Comparison of ENCODE assay signal across 7 mouse cellular contexts in the genomic region with DNA sequence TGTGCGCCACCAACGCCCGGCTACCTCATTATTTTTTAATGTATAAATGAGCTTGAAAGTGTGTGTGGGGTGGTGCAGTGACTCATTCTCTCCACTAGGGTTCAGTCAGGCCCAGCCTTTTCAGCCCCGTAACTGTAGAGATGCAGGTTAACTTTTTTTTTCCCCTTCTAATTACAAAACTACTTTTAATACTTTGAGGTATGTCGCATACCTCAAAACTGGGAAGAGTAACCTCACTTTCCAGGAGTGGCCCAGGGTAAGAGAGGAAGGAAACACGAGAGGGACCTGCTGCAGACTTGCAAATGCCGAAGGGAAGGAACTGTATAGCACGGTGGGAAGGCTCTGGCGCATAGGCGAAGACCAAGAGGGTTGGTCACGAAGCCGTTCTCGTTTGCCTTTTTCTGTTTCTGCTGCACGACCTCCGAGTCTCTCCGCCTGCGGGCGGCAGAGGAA. TPM values are rescaled to one million over a fixed set of nuclear protein-coding genes. Genes with fewer than 3 reads are reported as not detected.
A peak's percentile ranks its signal among the peaks of the same experiment; 100 is the strongest.
DNase-seq lines count a peak whose midpoint lies in the region; ATAC-seq and TF ChIP-seq lines count a peak whose summit lies in the region.

No protein-coding gene starts in this region.

- peaks cover 5% of the 10 kb centered on the region; the same call in 1 of the 2 replicates for H3K4me1 ChIP-seq in forebrain, postnatal 0 days (ENCODE audit: insufficient read depth)
- peaks cover 13% of the 10 kb centered on the region for H3K4me1 ChIP-seq in hindbrain, embryonic 16.5 days (ENCODE audit: control insufficient read depth, insufficient read depth, low read depth, low read length)

- DNase-seq in T-cell, adult 2 months (ENCODE audit: low spot score): peak; percentile 78
- peak; percentile 78 for DNase-seq in cerebellum, adult 8-10 months
- peak; percentile 58 for DNase-seq in forebrain, postnatal 0 days
- DNase-seq in left cerebral cortex, postnatal 14 days (ENCODE audit: low spot score in 2 of 2): peak; percentile 70 to 76
- peak; percentile 66 to 67 for DNase-seq in right cerebral cortex, postnatal 10 days (ENCODE audit: low spot score in 2 of 2)

- peak overlapping the region; percentile 12 for H3K4me3 ChIP-seq in forebrain, postnatal 0 days (ENCODE audit: low read depth, low read length)
- peak overlapping the region; percentile 29 for H3K4me3 ChIP-seq in hindbrain, embryonic 16.5 days (ENCODE audit: low read length)

- H3K27ac ChIP-seq in forebrain, postnatal 0 days (ENCODE audit: low read depth, low read length): no peak overlapping the region
- no peak overlapping the region for H3K27ac ChIP-seq in hindbrain, embryonic 16.5 days (ENCODE audit: low read depth, low read length)

- WGBS in forebrain, postnatal 0 days: under 1% methylated on average over 18 of the region's 18 CpGs
- 1% methylated on average over 18 of the region's 18 CpGs for WGBS in hindbrain, embryonic 16.5 days

- ATAC-seq in forebrain, postnatal 0 days: 0 out of 2 replicates have a peak, but pooled peaks have one; percentile 30
- ATAC-seq in hindbrain, embryonic 16.5 days: peak; percentile 31; the same call in 1 of the 2 replicates
- peak; percentile 67 for ATAC-seq in megakaryocyte progenitor cell, adult 5-6 weeks (replicated peaks; ENCODE audit: poor library complexity)

- peak; percentile 72 for TF ChIP-seq CTCF in forebrain, postnatal 0 days (IDR thresholded peaks at IDR 0.05; ENCODE audit: low read depth)

- peak overlapping the region; percentile 44 for H3K4me2 ChIP-seq in forebrain, postnatal 0 days (ENCODE audit: low read depth)
- H3K4me2 ChIP-seq in hindbrain, embryonic 16.5 days (ENCODE audit: low read length): peak overlapping the region; percentile 67

- intact Hi-C loops in left cerebral cortex, postnatal 14 days (cut with DNase I): loop anchor here (2.0 to 5.0 kb wide), 2 partner anchors 20 to 69 kb away; partner anchors contain the start of gene Timeless

- no peaks in the 10 kb centered on the region for H3K36me3 ChIP-seq in forebrain, postnatal 0 days (ENCODE audit: insufficient read depth)
- no peaks in the 10 kb centered on the region for H3K36me3 ChIP-seq in hindbrain, embryonic 16.5 days (ENCODE audit: control insufficient read depth, insufficient read depth, low read length)

- H3K27me3 ChIP-seq in forebrain, postnatal 0 days (ENCODE audit: insufficient read depth, low read length): no peaks in the 10 kb centered on the region
- H3K27me3 ChIP-seq in hindbrain, embryonic 16.5 days (replicated peaks; ENCODE audit: control insufficient read depth, insufficient read depth, low read length): no peaks in the 10 kb centered on the region

- H3K9ac ChIP-seq in forebrain, postnatal 0 days: no peak overlapping the region
- peak overlapping the region; percentile 18; the same call in 1 of the 2 replicates for H3K9ac ChIP-seq in hindbrain, embryonic 16.5 days (ENCODE audit: low read depth, low read length)

- no peaks in the 10 kb centered on the region for H3K9me3 ChIP-seq in forebrain, postnatal 0 days (ENCODE audit: low read length)
- H3K9me3 ChIP-seq in hindbrain, embryonic 16.5 days (ENCODE audit: control insufficient read depth, low read length): no peaks in the 10 kb centered on the region

RNA-seq across cellular contexts. Expression of gene Spryd4, which starts 1.3 kb away (rescaled TPM):
- total RNA-seq in forebrain, postnatal 0 days (2014; rRNA removed): 20.7 and 20.8 TPM in 2 replicates
- 19.6 and 22.7 TPM in 2 replicates for polyA plus RNA-seq in forebrain, postnatal 0 days (2015; fragmentation: Nextera tagmentation; extraction: Ambion mirVana)
- polyA plus RNA-seq in hindbrain, embryonic 16.5 days (2015; fragmentation: Nextera tagmentation; extraction: Ambion mirVana): 23.6 and 25.5 TPM in 2 replicates
- total RNA-seq in left cerebral cortex, postnatal 14 days (2021): 10 to 100 TPM; 10.7 to 11.3 TPM
- total RNA-seq in megakaryocyte progenitor cell, adult 5-6 weeks (2015): 16.1 and 20.4 TPM in 2 replicates
- total RNA-seq in megakaryocyte progenitor cell, adult 5-6 weeks (2017): 15.6 and 20.0 TPM in 2 replicates

RNA-seq across cellular contexts. Expression of gene Mip, which starts 12.7 kb away (rescaled TPM):
- total RNA-seq in forebrain, postnatal 0 days (2014; rRNA removed): 0.05 TPM in 1 of 2 replicates, not detected in the other
- not detected in 2 replicates for polyA plus RNA-seq in forebrain, postnatal 0 days (2015; fragmentation: Nextera tagmentation; extraction: Ambion mirVana)
- 0.11 and 0.24 TPM in 2 replicates for polyA plus RNA-seq in hindbrain, embryonic 16.5 days (2015; fragmentation: Nextera tagmentation; extraction: Ambion mirVana)
- not detected for total RNA-seq in left cerebral cortex, postnatal 14 days (2021)
- 0.22 and 0.32 TPM in 2 replicates for total RNA-seq in megakaryocyte progenitor cell, adult 5-6 weeks (2015)
- total RNA-seq in megakaryocyte progenitor cell, adult 5-6 weeks (2017): 0.10 and 0.29 TPM in 2 replicates

RNA-seq across cellular contexts. Expression of gene Gls2, which starts 18.6 kb away (rescaled TPM):
- 1.00 and 2.1 TPM in 2 replicates for total RNA-seq in forebrain, postnatal 0 days (2014; rRNA removed)
- polyA plus RNA-seq in forebrain, postnatal 0 days (2015; fragmentation: Nextera tagmentation; extraction: Ambion mirVana): 1.1 and 1.2 TPM in 2 replicates
- polyA plus RNA-seq in hindbrain, embryonic 16.5 days (2015; fragmentation: Nextera tagmentation; extraction: Ambion mirVana): 1.8 and 2.4 TPM in 2 replicates
- total RNA-seq in left cerebral cortex, postnatal 14 days (2021): 10 to 100 TPM; 21.3 to 22.6 TPM
- 1.2 and 1.4 TPM in 2 replicates for total RNA-seq in megakaryocyte progenitor cell, adult 5-6 weeks (2015)
- 0.67 and 3.6 TPM in 2 replicates for total RNA-seq in megakaryocyte progenitor cell, adult 5-6 weeks (2017)

RNA-seq across cellular contexts. Expression of gene Timeless, which starts 19.0 kb away (rescaled TPM):
- 9.3 and 11.7 TPM in 2 replicates for total RNA-seq in forebrain, postnatal 0 days (2014; rRNA removed)
- 7.7 and 9.9 TPM in 2 replicates for polyA plus RNA-seq in forebrain, postnatal 0 days (2015; fragmentation: Nextera tagmentation; extraction: Ambion mirVana)
- 19.7 and 22.4 TPM in 2 replicates for polyA plus RNA-seq in hindbrain, embryonic 16.5 days (2015; fragmentation: Nextera tagmentation; extraction: Ambion mirVana)
- 1 to 10 TPM; 7.2 to 9.9 TPM for total RNA-seq in left cerebral cortex, postnatal 14 days (2021)
- total RNA-seq in megakaryocyte progenitor cell, adult 5-6 weeks (2015): 23.7 and 33.8 TPM in 2 replicates
- 70.4 and 86.5 TPM in 2 replicates for total RNA-seq in megakaryocyte progenitor cell, adult 5-6 weeks (2017)

RNA-seq across cellular contexts. Expression of gene Rbms2, which starts 32.8 kb away (rescaled TPM):
- 6.3 and 9.9 TPM in 2 replicates for total RNA-seq in forebrain, postnatal 0 days (2014; rRNA removed)
- polyA plus RNA-seq in forebrain, postnatal 0 days (2015; fragmentation: Nextera tagmentation; extraction: Ambion mirVana): 4.7 and 5.6 TPM in 2 replicates
- 8.2 and 10.7 TPM in 2 replicates for polyA plus RNA-seq in hindbrain, embryonic 16.5 days (2015; fragmentation: Nextera tagmentation; extraction: Ambion mirVana)
- total RNA-seq in left cerebral cortex, postnatal 14 days (2021): 10 to 100 TPM in 1 of 2 experiments, 1 to 10 TPM in 1; 9.2 to 10.8 TPM
- 9.3 and 13.7 TPM in 2 replicates for total RNA-seq in megakaryocyte progenitor cell, adult 5-6 weeks (2015)
- total RNA-seq in megakaryocyte progenitor cell, adult 5-6 weeks (2017): 2.5 and 7.2 TPM in 2 replicates
